Mouse (Mus musculus) lung, postnatal 0 days (tissue): ENCODE measurements around the gene Bspry.

Experiments used
- CTCF ChIP-seq: IDR thresholded peaks from 2 replicates; pipeline ENCODE4 v1.5.1; 2016; ENCODE audit warnings: antibody characterized with exemption, mild to moderate bottlenecking
- EP300 ChIP-seq: IDR thresholded peaks from 2 replicates; pipeline ENCODE4 v1.6.1; 2016; ENCODE audit warnings: antibody characterized with exemption, mild to moderate bottlenecking, control low read depth

- TF ChIP-seq CTCF, result no peak
- TF ChIP-seq EP300, result no peak
Measured at GRCm38 (mm10) chr4:62437256-62437778, 42.5 kb upstream of the Bspry start.
